Mouse (Mus musculus): ENCODE measurements around the gene Ep400.

DNA sequence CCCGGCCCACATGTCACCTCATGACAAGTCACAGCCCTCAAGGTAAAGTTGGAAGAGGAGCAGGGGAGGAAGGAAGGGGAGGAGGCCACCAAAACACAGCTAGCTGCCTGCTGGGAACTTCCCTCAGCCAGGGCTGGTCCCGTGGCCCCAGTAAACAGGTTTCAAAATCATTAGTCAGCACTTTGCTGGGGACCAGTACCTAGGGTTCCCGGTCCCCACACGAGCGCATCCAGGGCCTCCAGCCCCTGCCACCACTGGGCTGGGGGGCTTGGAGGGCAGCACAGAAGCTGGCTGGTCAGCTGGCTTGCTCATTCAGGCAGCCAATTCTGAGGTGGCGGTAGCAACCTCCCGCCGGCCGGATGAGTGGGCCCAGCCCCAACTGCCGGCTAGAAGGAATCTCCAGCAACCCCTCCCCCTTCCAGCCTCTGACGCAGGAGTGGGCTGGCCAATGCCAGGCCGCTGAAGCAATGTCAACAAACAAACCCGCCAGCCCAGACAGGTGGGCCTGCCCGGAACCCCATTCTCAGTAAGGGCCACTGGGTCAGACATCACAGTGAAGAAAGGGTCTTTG is 37.6 kb upstream of the Ep400 start:
- TF ChIP-seq POLR2A (IDR thresholded peaks at IDR 0.05; ENCODE audit: insufficient read depth, low read depth, low read length) (no peak), CTCF (IDR thresholded peaks at IDR 0.05; ENCODE audit: insufficient read depth, low read depth, low read length) (no peak)

Measured in olfactory bulb, adult 2 months (tissue).